Mouse (Mus musculus) forebrain, embryonic 16.5 days (tissue): ENCODE data around the gene Tln2. TPM values are rescaled to one million over a fixed set of nuclear protein-coding genes. Genes with fewer than 3 reads are reported as not detected.

ENCODE experiments used
- ATAC-seq: fragments of 200-750 bp; cut with Nextera tagmentation; 2 replicates; pipeline ENCODE4 v1.8.0; 2017; ENCODE audit warnings: mild to moderate bottlenecking, moderate library complexity
- H3K27ac ChIP-seq: fragments of 300-500 bp; sonication (generic); 2 replicates; pipeline ENCODE4 v1.5.1; 2014; ENCODE audit warnings: low read length, control low read depth
- H3K27me3 ChIP-seq: fragments of 300-500 bp; sonication (generic); replicated peaks from 2 replicates; pipeline ENCODE4 v1.6.1; 2014; ENCODE audit warnings: low read length; ENCODE audit not compliant: control insufficient read depth, insufficient read depth
- H3K36me3 ChIP-seq: fragments of 300-500 bp; sonication (generic); 2 replicates; pipeline ENCODE4 v1.6.1; 2014; ENCODE audit not compliant: control insufficient read depth, insufficient read depth
- H3K4me1 ChIP-seq: fragments of 300-500 bp; sonication (generic); replicated peaks from 2 replicates; pipeline ENCODE4 v1.6.1; 2014; ENCODE audit warnings: low read length; ENCODE audit not compliant: control insufficient read depth, insufficient read depth
- H3K4me2 ChIP-seq: fragments of 300-500 bp; sonication (generic); 2 replicates; pipeline ENCODE4 v1.6.1; 2014; ENCODE audit warnings: mild to moderate bottlenecking, low read length, control low read depth
- H3K4me3 ChIP-seq: fragments of 300-500 bp; sonication (generic); replicated peaks from 2 replicates; pipeline ENCODE4 v1.5.1; 2014; ENCODE audit warnings: mild to moderate bottlenecking, low read length, control low read depth
- H3K9ac ChIP-seq: fragments of 300-500 bp; sonication (generic); replicated peaks from 2 replicates; pipeline ENCODE4 v1.6.1; 2014; ENCODE audit warnings: low read depth, low read length, control low read depth
- H3K9me3 ChIP-seq: fragments of 300-500 bp; sonication (generic); 2 replicates; pipeline ENCODE4 v1.6.1; 2016; ENCODE audit warnings: low read length; ENCODE audit not compliant: control insufficient read depth
- WGBS: fragments of 180-500 bp; shearing (Covaris S2); extraction: QIAGEN DNeasy Blood & Tissue Kit; methylation state at CpG from one replicate; pipeline ENCODE4 v1.1.7; 2014; 5-methylcytosine and 5-hydroxymethylcytosine counted together
- polyA plus RNA-seq: library from polyadenylated mRNA; unstranded; fragments of >200 nt; fragmentation: Nextera tagmentation; extraction: Ambion mirVana; gene quantifications from 2 replicates; pipeline ENCODE4 v1.2.1, GENCODE M21; 2015

Gene Tln2
- polyA plus RNA-seq, 1 experiment from 2014 or later = 19.6 TPM

DNA sequence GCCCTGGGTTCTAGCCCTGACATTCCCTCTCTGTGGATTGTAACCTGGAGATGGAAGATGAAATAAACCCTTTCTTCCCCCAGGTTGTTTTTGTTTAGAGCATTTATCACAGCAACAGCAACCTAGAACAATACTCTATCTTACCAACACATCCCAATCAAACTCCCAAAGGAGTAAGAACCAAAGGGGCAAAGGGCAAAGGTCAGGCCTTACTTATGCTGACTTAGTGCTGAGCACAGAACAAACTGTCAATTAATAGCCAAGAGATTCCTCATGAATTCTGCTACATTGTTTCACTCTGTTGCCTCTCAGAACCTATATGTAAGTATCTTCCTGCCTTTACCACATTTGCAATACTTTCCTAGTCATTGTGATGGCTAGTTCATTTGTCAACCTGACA lies 255.5 kb downstream of the Tln2 start:
- H3K9me3 ChIP-seq = no peaks in the 10 kb centered on the region
- H3K36me3 ChIP-seq = no peaks in the 10 kb centered on the region; the same call in 1 of the 2 replicates

DNA sequence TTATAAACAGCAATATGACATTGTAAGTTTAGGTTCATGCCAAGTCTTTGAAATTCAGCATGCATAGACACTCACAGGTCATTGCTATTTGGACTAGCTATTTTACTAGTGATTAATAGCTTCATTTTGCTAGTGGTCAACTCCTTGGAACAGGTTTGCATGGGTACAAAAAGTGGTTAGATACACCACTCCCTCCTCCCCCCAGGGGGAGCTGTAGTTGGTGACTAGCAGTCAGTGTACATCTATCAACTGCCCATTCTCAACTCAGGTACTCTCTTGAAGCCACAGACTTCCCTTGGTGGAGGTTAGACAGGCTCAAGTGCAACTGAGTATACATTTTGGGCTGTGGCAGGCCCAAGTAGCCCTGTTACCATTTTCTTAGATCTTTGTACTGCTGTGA lies 256.5 kb downstream of the Tln2 start:
- no peak overlapping the region for H3K4me3 ChIP-seq
- no peaks in the 10 kb centered on the region; the same call in 1 of the 2 replicates for H3K36me3 ChIP-seq
- H3K9ac ChIP-seq = no peak overlapping the region
- H3K9me3 ChIP-seq = no peaks in the 10 kb centered on the region
- ATAC-seq = no peak
- no peaks in the 10 kb centered on the region for H3K27me3 ChIP-seq
- no peak overlapping the region for H3K27ac ChIP-seq
- no peak overlapping the region for H3K4me2 ChIP-seq
- no peaks in the 10 kb centered on the region for H3K4me1 ChIP-seq

More for the DNA sequence above, 255.5 kb downstream of the Tln2 start:
- Histone ChIP-seq H3K4me3 (no peak overlapping the region), H3K9ac (no peak overlapping the region), H3K27me3 (no peaks in the 10 kb centered on the region), H3K4me1 (no peaks in the 10 kb centered on the region), H3K4me2 (no peak overlapping the region), H3K27ac (no peak overlapping the region)
- ATAC-seq = no peak

DNA sequence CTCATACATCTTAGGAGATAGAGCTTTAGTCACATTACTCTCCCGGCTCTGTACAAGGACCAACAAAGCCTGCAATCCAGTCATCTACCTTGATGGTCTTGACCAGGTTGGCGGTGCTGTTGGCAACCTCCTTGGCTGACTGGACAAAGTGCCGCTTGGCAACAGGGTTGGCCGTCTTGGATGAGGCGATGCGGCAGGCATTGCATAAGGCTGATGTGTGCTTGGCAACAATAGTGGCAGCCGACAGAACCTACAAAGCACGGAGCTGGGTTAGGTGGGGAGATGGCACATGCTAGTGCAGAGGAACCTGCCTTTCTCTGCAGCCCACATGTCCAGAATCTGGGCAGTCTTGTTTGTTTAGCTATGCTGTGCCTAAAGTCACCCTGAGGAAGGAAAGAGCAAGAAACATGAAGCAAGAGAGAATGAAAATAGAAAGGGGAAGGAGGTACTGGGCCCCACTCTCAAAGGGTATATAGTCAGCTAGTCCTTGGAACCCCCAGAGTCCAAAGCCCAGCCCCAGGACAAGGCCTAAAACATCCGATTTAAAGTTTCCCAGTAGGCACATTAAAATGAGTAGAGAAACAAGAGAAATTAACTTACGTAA lies 257.0 kb downstream of the Tln2 start:
- Histone ChIP-seq H3K9ac (no peak overlapping the region), H3K4me3 (no peak overlapping the region), H3K9me3 (no peaks in the 10 kb centered on the region), H3K27ac (no peak overlapping the region), H3K27me3 (no peaks in the 10 kb centered on the region), H3K36me3 (no peaks in the 10 kb centered on the region; the same call in 1 of the 2 replicates), H3K4me1 (no peaks in the 10 kb centered on the region), H3K4me2 (no peak overlapping the region)
- ATAC-seq = no peak
- 92% methylated on average over 10 of the region's 10 CpGs for WGBS

DNA sequence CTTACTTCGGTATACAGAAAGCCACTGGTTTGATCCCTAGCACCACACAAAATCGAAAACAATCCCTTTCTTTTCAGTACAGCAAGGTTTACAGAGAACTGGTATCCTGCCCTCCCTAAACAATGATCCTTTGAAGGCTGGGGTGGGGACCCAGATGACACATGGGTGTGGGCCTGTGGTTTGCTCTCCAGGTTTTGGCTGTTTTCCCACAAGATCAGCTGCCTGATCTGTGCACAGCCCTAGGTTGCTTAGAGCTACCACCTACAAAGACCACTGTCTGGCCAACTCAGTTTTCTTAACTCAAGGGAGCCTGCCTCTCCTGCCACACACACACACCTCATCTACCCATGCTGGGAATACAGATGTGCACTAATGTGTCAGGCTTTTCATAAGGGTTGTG lies 257.9 kb downstream of the Tln2 start:
- no peaks in the 10 kb centered on the region; the same call in 1 of the 2 replicates for H3K36me3 ChIP-seq
- H3K9ac ChIP-seq = no peak overlapping the region
- no peaks in the 10 kb centered on the region for H3K9me3 ChIP-seq
- H3K4me1 ChIP-seq = no peaks in the 10 kb centered on the region
- no peak overlapping the region for H3K4me2 ChIP-seq
- H3K27ac ChIP-seq = no peak overlapping the region
- H3K27me3 ChIP-seq = no peaks in the 10 kb centered on the region
- no peak overlapping the region for H3K4me3 ChIP-seq
- 86% methylated on average over 2 of the region's 2 CpGs for WGBS
- no peak for ATAC-seq

DNA sequence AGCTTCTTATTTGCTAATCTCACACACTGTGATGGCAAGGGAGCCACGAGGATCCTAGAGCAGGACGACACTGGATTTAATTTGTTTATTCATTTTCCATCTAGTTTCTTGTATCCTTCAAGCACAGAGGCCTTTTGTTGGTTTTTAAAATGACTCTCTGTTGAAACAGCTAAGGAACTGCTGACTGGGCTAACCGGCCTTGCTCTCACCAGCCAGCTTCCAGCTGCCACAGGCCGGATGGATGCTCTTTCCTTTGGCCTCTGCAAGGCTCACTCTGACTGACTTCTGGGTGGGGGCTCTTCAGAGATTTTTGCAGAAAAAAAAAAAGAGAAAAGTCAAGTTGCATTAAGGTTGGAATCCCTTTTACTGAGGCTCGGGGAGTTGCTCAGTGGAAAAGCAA lies 258.7 kb downstream of the Tln2 start:
- Histone ChIP-seq H3K27me3 (no peaks in the 10 kb centered on the region), H3K4me1 (no peaks in the 10 kb centered on the region), H3K4me3 (no peak overlapping the region), H3K9me3 (no peaks in the 10 kb centered on the region), H3K27ac (no peak overlapping the region), H3K9ac (no peak overlapping the region), H3K36me3 (no peaks in the 10 kb centered on the region; the same call in 1 of the 2 replicates), H3K4me2 (no peak overlapping the region)
- no peak for ATAC-seq
- 76% methylated on average over 5 of the region's 5 CpGs for WGBS

DNA sequence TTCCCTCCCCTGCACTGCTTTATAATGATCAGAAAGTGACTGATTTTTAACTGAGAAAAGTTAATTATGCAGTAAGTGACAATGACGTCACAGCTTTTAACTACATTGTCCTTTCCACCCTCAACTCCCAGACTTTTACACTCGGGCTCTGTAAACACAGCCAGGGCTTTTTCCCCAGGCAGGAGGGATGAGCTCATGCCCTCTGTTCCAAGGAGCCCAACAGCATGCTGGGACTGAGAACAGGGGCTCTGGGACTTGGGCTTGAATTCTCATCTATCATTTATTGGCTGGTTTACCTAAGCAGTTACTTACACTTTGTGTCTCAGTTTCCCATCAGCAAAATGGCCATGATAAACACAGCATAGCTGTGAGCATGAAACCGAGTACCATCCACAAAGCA lies 259.2 kb downstream of the Tln2 start:
- WGBS = 37% methylated on average over 3 of the region's 3 CpGs
- Histone ChIP-seq H3K27ac (no peak overlapping the region), H3K4me3 (no peak overlapping the region), H3K4me2 (no peak overlapping the region), H3K4me1 (no peaks in the 10 kb centered on the region), H3K9me3 (no peaks in the 10 kb centered on the region), H3K9ac (no peak overlapping the region), H3K27me3 (no peaks in the 10 kb centered on the region), H3K36me3 (no peaks in the 10 kb centered on the region)
- no peak for ATAC-seq

- Histone ChIP-seq H3K27ac (no peak overlapping the region), H3K36me3 (no peaks in the 10 kb centered on the region), H3K27me3 (no peaks in the 10 kb centered on the region), H3K4me3 (no peak overlapping the region), H3K4me1 (no peaks in the 10 kb centered on the region), H3K9ac (no peak overlapping the region), H3K4me2 (no peak overlapping the region), H3K9me3 (no peaks in the 10 kb centered on the region)
- WGBS = 42% methylated on average over 6 of the region's 6 CpGs
- no peak for ATAC-seq
These were observed 260.3 kb downstream of the Tln2 start for GRCm38 (mm10) chr9:67299164-67299563.

DNA sequence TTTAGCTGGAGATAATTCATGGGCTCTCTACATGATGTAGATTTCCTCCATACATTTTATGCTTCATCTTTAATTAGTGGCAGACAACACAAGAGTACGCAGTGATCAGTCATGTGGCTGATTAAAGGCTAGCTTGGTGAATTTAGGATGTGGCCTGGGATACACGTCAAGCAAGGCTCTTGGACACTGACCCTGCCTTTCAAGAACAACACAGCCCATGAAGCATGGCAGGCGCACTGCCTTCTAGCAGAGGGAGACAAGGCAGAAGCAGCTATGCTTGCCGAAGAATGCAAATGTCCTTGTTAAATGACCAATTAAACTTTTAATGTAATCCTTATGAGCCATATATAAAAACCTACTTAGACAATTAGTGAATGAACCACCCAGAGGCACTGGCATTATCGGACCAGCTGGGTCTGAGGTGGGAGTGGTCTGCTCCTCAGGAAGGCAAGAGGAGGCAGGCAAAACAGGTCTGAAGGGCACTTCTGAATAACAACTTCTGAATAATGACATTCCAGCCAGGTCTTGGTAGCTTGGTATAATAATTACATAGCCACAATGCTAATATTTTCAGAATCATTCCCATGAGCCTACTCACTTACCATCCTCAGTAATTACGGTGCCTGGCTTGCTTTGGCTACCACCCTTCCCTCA lies 262.1 kb downstream of the Tln2 start:
- Histone ChIP-seq H3K4me2 (no peak overlapping the region), H3K27me3 (no peaks in the 10 kb centered on the region), H3K4me3 (no peak overlapping the region), H3K4me1 (no peaks in the 10 kb centered on the region), H3K9ac (no peak overlapping the region), H3K9me3 (no peaks in the 10 kb centered on the region), H3K27ac (no peak overlapping the region), H3K36me3 (no peaks in the 10 kb centered on the region)
- ATAC-seq = no peak
- 62% methylated on average over 6 of the region's 6 CpGs for WGBS

- Histone ChIP-seq H3K27ac (no peak overlapping the region), H3K9me3 (no peaks in the 10 kb centered on the region), H3K4me1 (no peaks in the 10 kb centered on the region), H3K4me2 (no peak overlapping the region), H3K36me3 (0 out of 2 replicates have a peak, but pooled peaks cover 3% of the 10 kb centered on the region), H3K27me3 (no peaks in the 10 kb centered on the region), H3K4me3 (no peak overlapping the region), H3K9ac (no peak overlapping the region)
- WGBS = 82% methylated on average over 4 of the region's 4 CpGs
- ATAC-seq = no peak
These were observed 272.0 kb downstream of the Tln2 start for GRCm38 (mm10) chr9:67287457-67287856.
